Mouse (Mus musculus): ENCODE measurements around the gene Ostc.

GRCm38 (mm10) chr3:130662496-130662895 is 46.7 kb downstream of the Ostc start:
- no peak for TF ChIP-seq CTCF (IDR thresholded peaks at IDR 0.05; ENCODE audit: borderline replicate concordance, insufficient read depth, low read length)
- no peak for TF ChIP-seq POLR2A (IDR thresholded peaks at IDR 0.05; ENCODE audit: low read depth, low read length)
